Mouse (Mus musculus): Measurements from ENCODE around the gene Pdzk1. TPM values are rescaled to one million over a fixed set of nuclear protein-coding genes. Genes with fewer than 3 reads are reported as not detected.

Gene Pdzk1
- polyA plus RNA-seq, 1 experiment, result 0.06 TPM

DNA sequence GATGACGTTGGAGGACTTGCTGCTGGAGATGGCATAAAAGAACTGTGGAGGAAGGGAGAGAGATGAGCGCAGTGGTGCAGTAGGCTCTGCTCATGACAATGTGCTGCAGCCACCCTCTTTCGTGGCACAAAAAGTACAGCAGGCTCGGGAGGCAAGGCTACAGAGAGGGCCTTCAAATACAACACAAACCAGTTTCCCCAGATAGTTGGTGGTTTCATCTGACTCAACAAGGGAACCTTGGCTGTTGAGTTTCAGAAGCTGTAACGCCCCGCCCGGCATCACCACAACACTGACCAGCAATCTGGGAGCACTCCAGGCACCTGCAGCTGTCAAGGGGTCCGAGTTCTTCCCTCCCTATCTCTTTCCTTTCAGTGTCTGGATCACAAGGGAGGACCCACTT, 43.4 kb downstream of the Pdzk1 start:
- no peak for DNase-seq
- Histone ChIP-seq H3K4me1 (ENCODE audit: control insufficient read depth, insufficient read depth, low read length) (no peaks in the 10 kb centered on the region), H3K4me3 (replicated peaks; ENCODE audit: extremely low read depth, low read depth, low read length) (no peak overlapping the region)
- TF ChIP-seq POLR2A (IDR thresholded peaks at IDR 0.05; ENCODE audit: borderline replicate concordance, extremely low read depth, low read depth, low read length) (no peak), CTCF (IDR thresholded peaks at IDR 0.05; ENCODE audit: insufficient read depth, low read length) (no peak)
- WGBS, result 95% methylated on average over 8 of the region's 8 CpGs

DNA sequence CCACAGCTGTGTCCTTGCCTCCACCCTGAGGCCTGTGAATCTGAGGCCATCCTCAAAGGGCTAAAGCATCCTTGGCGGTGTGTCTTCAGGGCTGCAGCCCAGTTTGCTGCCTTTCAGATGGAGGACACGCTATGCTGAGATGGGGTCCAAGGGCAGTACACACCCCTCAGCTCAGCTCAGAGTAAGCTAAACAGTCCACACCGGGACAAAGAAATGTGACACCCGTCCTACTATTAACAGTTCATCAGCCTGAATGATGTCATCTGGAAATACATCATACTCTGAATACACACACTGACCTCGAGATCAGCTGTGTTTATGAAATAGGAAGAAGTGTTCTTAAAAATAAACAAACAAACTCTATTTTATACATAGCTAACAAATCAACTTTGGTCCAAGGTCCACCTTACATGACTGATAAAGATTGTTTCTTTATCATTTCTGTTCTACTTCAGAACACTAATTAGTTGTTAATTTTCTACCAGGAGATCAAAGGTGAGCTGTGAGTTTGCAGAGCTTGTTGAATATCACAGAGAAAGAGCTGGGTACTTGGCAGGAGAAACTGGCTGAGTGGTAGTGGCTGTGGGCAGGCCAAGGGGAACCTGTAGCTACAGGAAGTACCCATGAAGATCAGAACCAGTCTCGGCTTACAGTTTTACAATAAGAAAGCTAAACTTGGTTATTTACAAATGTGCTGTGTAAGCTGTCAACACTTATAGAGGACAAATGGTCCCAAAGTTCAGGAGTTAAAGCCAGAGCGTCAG, 45.9 kb downstream of the Pdzk1 start:
- no peak for DNase-seq
- no peak for TF ChIP-seq POLR2A (IDR thresholded peaks at IDR 0.05; ENCODE audit: borderline replicate concordance, extremely low read depth, low read depth, low read length)
- TF ChIP-seq CTCF (IDR thresholded peaks at IDR 0.05; ENCODE audit: insufficient read depth, low read length), result no peak
- 45% methylated on average over 7 of the region's 7 CpGs for WGBS

DNA sequence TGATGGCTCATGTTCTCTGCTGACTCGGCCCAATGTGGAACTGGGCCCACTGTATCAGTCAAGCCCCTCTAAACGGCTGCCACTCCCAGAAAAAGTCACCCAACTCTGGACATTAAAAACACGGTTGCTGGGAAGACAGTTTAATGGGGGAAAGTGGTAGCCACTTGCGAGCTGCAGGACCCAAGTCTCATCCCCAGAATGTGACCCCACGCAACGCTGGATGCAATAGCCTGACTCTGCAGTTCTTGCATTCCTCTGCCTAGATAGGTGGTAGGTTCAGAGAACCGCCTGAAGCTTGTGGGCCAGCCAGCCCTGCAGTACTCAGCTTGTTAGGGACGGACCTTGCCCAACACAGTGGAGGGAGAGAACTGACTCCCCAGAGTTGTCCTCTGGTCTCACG, 50.5 kb downstream of the Pdzk1 start:
- Histone ChIP-seq H3K4me1 (ENCODE audit: control insufficient read depth, insufficient read depth, low read length) (no peaks in the 10 kb centered on the region), H3K4me3 (replicated peaks; ENCODE audit: extremely low read depth, low read depth, low read length) (no peak overlapping the region)
- DNase-seq, result no peak
- no peak for TF ChIP-seq POLR2A (IDR thresholded peaks at IDR 0.05; ENCODE audit: borderline replicate concordance, extremely low read depth, low read depth, low read length)
- TF ChIP-seq CTCF (IDR thresholded peaks at IDR 0.05; ENCODE audit: insufficient read depth, low read length), result no peak
- WGBS, result 87% methylated on average over 9 of the region's 9 CpGs

More for the DNA sequence above, 45.9 kb downstream of the Pdzk1 start:
- Histone ChIP-seq H3K4me3 (replicated peaks; ENCODE audit: extremely low read depth, low read depth, low read length) (no peak overlapping the region), H3K4me1 (ENCODE audit: control insufficient read depth, insufficient read depth, low read length) (no peaks in the 10 kb centered on the region)

DNA sequence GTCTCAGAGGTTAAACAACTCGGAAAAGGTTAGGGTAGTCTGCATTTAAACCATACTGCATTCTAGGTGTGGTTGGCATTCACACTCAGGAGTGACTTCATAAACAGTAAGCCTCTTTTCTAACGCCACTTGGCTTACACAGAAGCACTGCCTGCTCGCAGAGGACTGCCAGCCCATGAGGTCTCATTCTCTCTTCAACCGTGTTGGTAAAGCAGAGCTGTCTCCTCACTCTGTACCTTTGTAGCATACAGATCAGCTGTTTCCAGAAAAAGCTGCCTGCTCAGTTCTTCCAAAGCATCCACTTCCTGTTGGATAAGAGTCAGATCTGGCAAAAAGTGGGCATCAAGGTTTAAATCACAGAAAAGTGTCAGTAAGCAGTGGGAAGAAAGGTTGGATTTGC, 51.3 kb downstream of the Pdzk1 start:
- 86% methylated on average over 4 of the region's 4 CpGs for WGBS
- TF ChIP-seq POLR2A (IDR thresholded peaks at IDR 0.05; ENCODE audit: borderline replicate concordance, extremely low read depth, low read depth, low read length) (no peak), CTCF (IDR thresholded peaks at IDR 0.05; ENCODE audit: insufficient read depth, low read length) (no peak)
- Histone ChIP-seq H3K4me1 (ENCODE audit: control insufficient read depth, insufficient read depth, low read length) (no peaks in the 10 kb centered on the region), H3K4me3 (replicated peaks; ENCODE audit: extremely low read depth, low read depth, low read length) (no peak overlapping the region)
- DNase-seq, result no peak

DNA sequence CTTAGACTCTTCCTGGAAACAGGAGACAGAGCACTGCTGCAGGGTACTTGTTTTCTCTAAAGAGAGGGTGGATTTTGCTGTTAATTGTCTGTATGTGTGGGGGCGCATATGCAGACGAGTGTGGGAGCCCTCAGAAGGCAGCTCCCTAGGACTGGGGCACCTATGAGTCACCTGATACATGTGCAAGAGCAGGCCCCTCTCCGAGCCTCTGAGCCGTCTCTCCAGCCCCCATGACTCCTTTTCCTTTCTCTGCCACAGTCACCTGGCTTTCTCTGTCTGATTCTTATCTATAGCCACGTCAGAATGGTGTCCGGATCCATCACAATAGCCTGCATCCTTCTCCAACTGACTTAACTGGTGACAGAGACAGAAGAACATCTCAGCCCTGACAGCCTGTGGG, 52.5 kb downstream of the Pdzk1 start:
- no peak for TF ChIP-seq CTCF (IDR thresholded peaks at IDR 0.05; ENCODE audit: insufficient read depth, low read length)
- no peak for TF ChIP-seq POLR2A (IDR thresholded peaks at IDR 0.05; ENCODE audit: borderline replicate concordance, extremely low read depth, low read depth, low read length)
- H3K4me1 ChIP-seq (ENCODE audit: control insufficient read depth, insufficient read depth, low read length), result no peaks in the 10 kb centered on the region
- WGBS, result 83% methylated on average over 6 of the region's 6 CpGs
- H3K4me3 ChIP-seq (replicated peaks; ENCODE audit: extremely low read depth, low read depth, low read length), result no peak overlapping the region
- DNase-seq, result no peak

DNA sequence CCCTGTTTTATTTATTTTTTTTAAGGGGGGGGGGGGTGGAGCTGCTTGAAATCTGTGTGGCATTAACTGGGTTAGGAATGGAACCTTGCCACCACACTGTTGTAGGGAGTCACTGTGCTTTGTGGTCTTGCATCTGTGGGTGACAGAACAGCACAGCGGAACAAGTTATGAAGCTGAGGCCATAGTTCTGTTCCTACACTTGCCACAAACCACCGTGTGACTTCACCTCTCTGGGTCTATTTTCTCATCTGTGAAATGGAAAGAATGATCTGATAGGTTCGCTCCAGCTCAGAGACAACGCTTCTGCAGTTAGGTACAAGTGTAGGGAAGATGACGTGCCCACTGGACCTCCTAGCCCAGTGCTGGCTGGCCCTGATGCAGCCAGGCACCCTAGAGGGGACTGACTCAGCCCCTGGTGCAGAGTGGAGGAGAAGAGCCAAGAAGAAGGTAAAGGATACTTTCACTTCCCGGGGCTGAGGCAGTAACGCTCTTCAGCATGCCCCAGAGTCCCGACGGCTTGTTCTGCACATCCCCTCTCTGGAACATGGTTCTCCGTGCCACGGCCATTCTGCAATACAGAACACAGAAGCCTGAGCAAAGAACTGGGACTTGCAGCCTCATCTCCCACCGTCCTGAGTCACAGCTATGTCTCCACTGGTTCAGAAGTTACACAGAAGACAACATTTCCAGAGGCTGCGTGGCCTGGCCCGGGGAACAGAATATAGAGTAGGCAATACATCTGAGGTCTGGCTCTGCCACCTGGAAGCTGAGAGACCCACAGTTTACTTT, 53.2 kb downstream of the Pdzk1 start:
- Histone ChIP-seq H3K4me3 (replicated peaks; ENCODE audit: extremely low read depth, low read depth, low read length) (no peak overlapping the region), H3K4me1 (ENCODE audit: control insufficient read depth, insufficient read depth, low read length) (no peaks in the 10 kb centered on the region)
- TF ChIP-seq POLR2A (IDR thresholded peaks at IDR 0.05; ENCODE audit: borderline replicate concordance, extremely low read depth, low read depth, low read length) (no peak), CTCF (IDR thresholded peaks at IDR 0.05; ENCODE audit: insufficient read depth, low read length) (no peak)
- WGBS, result 91% methylated on average over 14 of the region's 14 CpGs
- no peak for DNase-seq

DNA sequence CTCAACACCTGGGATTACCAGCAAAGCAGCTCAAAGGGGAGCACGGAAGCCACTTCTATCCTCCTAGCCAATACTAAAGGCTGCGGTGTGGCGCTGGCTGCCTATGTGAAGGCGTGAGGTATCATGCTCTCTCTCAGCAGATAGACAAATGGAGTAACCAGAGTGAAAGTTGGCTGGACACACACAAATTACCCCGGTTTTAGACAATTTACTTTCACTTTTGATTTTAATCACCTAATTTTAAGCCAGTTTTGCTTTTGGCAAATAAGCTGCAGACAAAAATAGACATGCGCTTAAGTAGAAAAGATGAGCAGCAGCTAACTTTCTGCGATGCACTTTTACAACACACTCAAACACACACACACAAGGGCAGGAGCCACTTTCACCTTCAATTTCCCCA, 54.6 kb downstream of the Pdzk1 start:
- no peak overlapping the region for H3K4me3 ChIP-seq (replicated peaks; ENCODE audit: extremely low read depth, low read depth, low read length)
- TF ChIP-seq CTCF (IDR thresholded peaks at IDR 0.05; ENCODE audit: insufficient read depth, low read length) (no peak), POLR2A (IDR thresholded peaks at IDR 0.05; ENCODE audit: borderline replicate concordance, extremely low read depth, low read depth, low read length) (no peak)
- no peak for DNase-seq
- 76% methylated on average over 7 of the region's 7 CpGs for WGBS
- no peaks in the 10 kb centered on the region for H3K4me1 ChIP-seq (ENCODE audit: control insufficient read depth, insufficient read depth, low read length)

DNA sequence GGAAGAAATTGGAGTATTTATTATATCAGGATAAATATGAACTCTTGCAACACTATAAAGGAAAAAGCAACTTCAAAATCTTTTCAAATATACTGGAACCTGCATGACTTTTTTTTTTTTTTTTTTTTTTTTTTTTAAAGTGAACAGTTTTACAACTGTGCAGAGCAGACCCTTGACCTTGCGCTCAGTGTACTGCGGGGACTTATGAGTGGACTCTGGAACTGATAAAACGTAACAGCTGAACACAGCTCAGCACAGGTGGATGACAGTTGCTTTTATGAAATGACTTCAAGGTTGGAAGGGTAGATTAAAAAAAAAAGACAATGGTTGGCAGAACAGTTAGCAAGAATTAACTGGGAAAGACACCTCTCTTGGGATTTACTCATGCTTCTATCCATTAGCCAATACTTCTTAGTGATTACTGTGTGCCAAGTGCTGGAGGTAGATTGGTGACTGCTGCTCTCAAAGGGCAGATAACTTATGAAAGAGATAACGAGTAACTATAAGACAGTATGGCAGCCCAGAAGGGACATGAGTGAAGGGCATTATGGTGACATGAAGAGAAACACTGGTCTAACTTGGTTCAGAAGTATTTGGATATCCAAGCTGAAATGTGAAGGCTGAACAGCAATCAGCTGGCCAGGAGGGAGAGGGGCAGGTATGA, 73.4 kb downstream of the Pdzk1 start:
- Histone ChIP-seq H3K4me3 (replicated peaks; ENCODE audit: extremely low read depth, low read depth, low read length) (no peak overlapping the region), H3K4me1 (ENCODE audit: control insufficient read depth, insufficient read depth, low read length) (no peaks in the 10 kb centered on the region; the same call in 1 of the 2 replicates)
- 88% methylated on average over 4 of the region's 4 CpGs for WGBS
- TF ChIP-seq CTCF (IDR thresholded peaks at IDR 0.05; ENCODE audit: insufficient read depth, low read length) (no peak), POLR2A (IDR thresholded peaks at IDR 0.05; ENCODE audit: borderline replicate concordance, extremely low read depth, low read depth, low read length) (no peak)
- no peak for DNase-seq

DNA sequence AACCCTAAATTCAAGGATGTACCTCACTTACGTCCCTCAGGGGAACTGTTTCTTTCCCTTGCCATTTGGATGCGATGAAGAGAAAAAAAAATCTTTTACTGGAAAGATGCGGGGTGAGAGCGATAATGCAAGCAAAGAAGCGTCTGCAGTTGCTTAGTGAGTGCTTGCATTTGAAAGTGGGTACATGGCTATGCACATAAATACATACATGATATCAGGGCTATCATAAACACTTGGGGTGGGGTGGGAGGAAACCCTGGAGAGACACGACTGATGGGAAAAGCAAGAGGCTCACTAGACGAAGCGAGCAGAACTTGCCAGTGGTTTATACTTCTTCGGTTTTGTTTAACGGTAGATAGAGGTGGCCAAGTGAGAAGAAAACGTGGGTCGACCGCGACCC, 75.3 kb downstream of the Pdzk1 start, which contains the start of gene Gja5:
Gene Gja5 (plus strand): TSS at position 301 of the 400 bp plus-strand sequence.
- DNase-seq, result no peak
- no peak for TF ChIP-seq POLR2A (IDR thresholded peaks at IDR 0.05; ENCODE audit: borderline replicate concordance, extremely low read depth, low read depth, low read length)
- no peak for TF ChIP-seq CTCF (IDR thresholded peaks at IDR 0.05; ENCODE audit: insufficient read depth, low read length)
- peak within 1 kb of the TSS; percentile 76 for H3K4me3 ChIP-seq (replicated peaks; ENCODE audit: extremely low read depth, low read depth, low read length)
- H3K4me1 ChIP-seq (ENCODE audit: control insufficient read depth, insufficient read depth, low read length), result no peaks in the 10 kb centered on the region; the same call in 1 of the 2 replicates
- WGBS, result 13% methylated on average over 14 of the region's 14 CpGs

Data from lung, adult 2 months (tissue).